Mouse (Mus musculus): ENCODE measurements around the gene Has1.

Has1 gene

DNA sequence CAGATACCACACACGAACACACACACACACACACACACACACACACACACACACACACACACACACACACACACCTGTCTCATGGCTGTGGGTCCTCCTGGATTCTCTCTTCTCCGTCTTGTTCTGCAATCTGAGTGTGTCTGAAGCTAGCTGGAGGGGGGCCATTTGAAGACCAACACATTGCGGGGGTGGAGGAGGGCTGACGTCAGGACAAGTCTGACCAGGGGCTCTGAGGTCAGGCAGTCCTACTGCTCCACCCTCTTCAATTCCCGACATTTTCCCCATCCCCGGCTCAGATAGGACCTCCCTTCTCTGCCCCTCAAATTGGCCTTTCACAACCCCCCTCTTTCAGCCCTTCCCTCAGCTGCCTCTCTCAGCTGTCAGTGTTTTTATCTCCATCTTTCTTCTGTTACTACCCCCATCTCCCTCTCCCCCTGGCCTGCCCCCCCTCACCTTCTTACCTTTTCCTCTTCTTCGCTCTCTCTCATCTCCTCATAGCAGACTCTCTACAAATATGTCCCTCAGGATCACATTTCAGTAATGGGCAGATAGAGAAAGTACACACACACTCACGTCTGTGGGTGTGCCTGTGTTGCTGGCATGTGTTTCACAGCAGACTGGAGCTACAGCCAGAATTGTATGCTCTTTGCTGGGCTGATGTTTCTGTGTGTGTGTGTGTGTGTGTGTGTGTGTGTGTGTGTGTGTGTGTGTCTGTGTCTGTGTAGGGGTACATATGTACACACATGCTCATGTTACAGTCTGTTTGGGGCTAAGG is at the start of gene Has1:
Gene Has1, minus strand, starts transcription at position 142 of the 775 bp plus-strand sequence.
- DNase-seq (ENCODE audit: low spot score in 2 of 2), result no peak

DNA sequence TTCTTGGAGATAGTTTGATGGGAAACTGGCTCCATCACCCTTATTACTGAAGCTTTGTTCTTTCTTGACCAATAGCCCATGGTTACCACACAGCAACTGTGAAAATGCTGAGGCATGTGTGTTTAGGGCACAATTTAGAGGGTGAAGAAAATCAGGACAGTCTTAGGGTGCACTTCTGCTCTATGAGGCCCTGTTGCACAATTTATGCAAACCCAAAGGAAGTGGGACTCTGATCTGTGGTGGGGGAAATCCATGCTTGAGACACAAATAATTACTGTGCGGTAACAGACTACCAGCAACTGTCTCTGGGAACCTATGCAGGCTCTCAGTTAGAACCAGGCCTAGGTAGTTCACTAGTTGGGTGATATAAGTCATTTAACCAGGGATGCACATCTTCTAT is 45.8 kb upstream of the Has1 start:
- no peak for DNase-seq (ENCODE audit: low spot score in 2 of 2)

- no peak for DNase-seq (ENCODE audit: low spot score in 2 of 2)
These were observed 44.3 kb upstream of the Has1 start for GRCm38 (mm10) chr17:17899268-17899667.

- DNase-seq (ENCODE audit: low spot score in 2 of 2), result peak; percentile 7 to 56
These were observed 41.0 kb upstream of the Has1 start for GRCm38 (mm10) chr17:17896039-17896438.

GRCm38 (mm10) chr17:17889732-17890425 is 34.9 kb upstream of the Has1 start:
- DNase-seq (ENCODE audit: low spot score in 2 of 2), result no peak

GRCm38 (mm10) chr17:17887774-17888248 is 32.8 kb upstream of the Has1 start, which contains the start of the genes Fpr2 and Fpr3:
Gene Fpr2, plus strand, starts transcription at chr17:17887824.
Gene Fpr3, plus strand, starts transcription at chr17:17887852.
- no peak for DNase-seq (ENCODE audit: low spot score in 2 of 2)

- DNase-seq (ENCODE audit: low spot score in 2 of 2), result no peak
These were observed 28.8 kb upstream of the Has1 start, which contains the start of gene Fpr1 for GRCm38 (mm10) chr17:17883840-17884239. Gene Fpr1, minus strand, starts transcription at chr17:17883940.

- no peak for DNase-seq (ENCODE audit: low spot score in 2 of 2)
These were observed 27.7 kb upstream of the Has1 start for GRCm38 (mm10) chr17:17882672-17883071.

GRCm38 (mm10) chr17:17879347-17879746 is 24.3 kb upstream of the Has1 start:
- DNase-seq (ENCODE audit: low spot score in 2 of 2), result no peak

- DNase-seq (ENCODE audit: low spot score in 2 of 2), result no peak
These were observed 16.7 kb upstream of the Has1 start for GRCm38 (mm10) chr17:17871697-17872096.

DNA sequence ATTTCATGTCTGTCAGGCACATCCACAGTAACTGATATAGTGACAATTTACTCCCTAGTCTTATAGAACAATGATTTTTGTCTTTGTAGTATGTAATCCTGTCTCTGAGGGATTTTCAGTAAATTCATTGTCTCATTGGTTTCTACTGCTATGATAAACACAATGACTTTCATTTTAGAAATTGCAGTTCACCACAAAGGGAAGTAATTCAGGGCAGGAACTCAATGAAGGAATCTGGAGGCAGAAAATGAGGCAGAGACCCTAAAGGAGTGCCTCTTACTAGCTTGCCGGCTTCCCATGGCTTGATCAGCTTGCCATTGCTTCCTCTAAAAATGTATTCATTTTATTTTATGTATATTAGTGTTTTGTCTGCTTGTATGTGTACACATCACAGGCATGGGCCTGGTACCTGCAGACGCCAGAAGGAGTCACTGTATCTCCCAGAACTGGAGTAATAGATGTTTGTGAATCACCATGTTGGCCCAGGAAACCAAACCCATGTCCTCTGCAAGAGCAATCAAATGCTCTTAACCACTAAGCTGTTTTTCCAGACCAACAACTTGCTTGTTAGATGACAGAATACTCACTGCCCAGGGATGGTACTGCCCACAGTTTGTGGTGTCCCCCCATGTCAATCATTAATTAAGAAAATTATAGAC is 16.0 kb upstream of the Has1 start:
- DNase-seq (ENCODE audit: low spot score in 2 of 2), result no peak

GRCm38 (mm10) chr17:17866801-17867469 is 11.9 kb upstream of the Has1 start:
- DNase-seq (ENCODE audit: low spot score in 2 of 2), result peak in 1 of 2 experiments; percentile 15

GRCm38 (mm10) chr17:17865168-17865567 is 10.2 kb upstream of the Has1 start:
- DNase-seq (ENCODE audit: low spot score in 2 of 2), result no peak

GRCm38 (mm10) chr17:17862360-17862759 is 7.4 kb upstream of the Has1 start:
- DNase-seq (ENCODE audit: low spot score in 2 of 2), result no peak

GRCm38 (mm10) chr17:17860110-17860509 is 5.1 kb upstream of the Has1 start:
- no peak for DNase-seq (ENCODE audit: low spot score in 2 of 2)

DNA sequence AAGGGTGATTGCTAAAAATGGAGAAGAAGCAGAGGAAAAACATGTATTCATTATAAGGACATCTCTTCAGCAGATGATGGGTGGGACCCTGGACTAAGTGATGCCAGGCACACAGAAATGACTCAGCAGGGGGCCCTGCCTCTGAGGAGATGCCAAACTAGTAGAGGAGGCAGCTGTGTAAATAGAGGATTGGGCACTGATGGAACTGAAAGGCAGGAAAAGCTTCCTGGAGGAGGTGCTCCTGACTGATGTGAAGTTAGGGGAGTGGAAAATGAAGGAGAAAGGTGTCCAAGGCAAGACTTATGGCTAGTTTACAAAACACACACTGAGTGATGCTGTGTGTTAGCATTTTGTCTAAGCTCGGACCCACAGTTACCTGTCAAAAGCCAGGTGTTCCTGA is 2.4 kb upstream of the Has1 start:
- no peak for DNase-seq (ENCODE audit: low spot score in 2 of 2)

- no peak for DNase-seq (ENCODE audit: low spot score in 2 of 2)
These were observed 1.6 kb upstream of the Has1 start for GRCm38 (mm10) chr17:17856612-17857011.

DNA sequence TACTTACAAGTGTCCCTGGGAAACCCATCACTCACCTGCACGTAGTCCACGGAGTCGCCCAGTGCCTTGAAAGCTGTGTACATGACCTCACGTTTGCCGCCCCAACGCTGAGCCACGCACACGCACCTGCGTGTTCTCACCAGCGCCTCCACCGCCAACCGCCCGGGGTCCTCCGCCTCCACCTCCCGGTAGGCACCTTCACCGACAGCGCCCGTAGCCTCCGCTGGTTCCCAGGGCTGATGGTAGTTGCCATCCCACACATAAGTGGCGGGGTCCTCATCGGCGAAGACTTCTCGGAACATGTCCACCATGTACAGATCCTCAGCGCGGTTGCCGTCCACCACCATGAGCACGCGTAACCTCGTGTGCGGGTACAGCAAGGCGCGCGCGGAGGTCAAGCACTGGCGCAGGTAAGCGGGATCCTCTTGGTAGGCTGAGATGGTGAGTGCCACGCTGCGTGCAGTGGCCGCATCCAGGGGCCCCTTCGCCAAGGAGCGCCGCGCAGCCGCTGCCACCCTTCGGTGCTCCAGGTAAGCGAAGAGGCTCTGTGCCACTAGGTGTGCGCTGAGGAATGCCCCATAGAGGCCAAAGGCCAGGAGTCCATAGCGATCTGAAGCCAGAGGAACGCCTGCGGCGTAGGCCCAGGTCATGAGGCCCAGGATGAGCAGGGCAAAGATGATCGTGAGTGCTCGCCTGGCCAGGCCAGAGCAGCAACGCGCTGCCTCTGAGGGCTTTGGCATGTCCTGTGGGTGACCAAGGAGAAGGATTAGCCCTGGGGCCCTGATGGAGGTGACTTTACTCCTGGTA is 4.9 kb downstream of the Has1 start:
- DNase-seq (ENCODE audit: low spot score in 2 of 2), result peak in 1 of 2 experiments; percentile 30

- no peak for DNase-seq (ENCODE audit: low spot score in 2 of 2)
These were observed 6.0 kb downstream of the Has1 start for GRCm38 (mm10) chr17:17848988-17849387.

DNA sequence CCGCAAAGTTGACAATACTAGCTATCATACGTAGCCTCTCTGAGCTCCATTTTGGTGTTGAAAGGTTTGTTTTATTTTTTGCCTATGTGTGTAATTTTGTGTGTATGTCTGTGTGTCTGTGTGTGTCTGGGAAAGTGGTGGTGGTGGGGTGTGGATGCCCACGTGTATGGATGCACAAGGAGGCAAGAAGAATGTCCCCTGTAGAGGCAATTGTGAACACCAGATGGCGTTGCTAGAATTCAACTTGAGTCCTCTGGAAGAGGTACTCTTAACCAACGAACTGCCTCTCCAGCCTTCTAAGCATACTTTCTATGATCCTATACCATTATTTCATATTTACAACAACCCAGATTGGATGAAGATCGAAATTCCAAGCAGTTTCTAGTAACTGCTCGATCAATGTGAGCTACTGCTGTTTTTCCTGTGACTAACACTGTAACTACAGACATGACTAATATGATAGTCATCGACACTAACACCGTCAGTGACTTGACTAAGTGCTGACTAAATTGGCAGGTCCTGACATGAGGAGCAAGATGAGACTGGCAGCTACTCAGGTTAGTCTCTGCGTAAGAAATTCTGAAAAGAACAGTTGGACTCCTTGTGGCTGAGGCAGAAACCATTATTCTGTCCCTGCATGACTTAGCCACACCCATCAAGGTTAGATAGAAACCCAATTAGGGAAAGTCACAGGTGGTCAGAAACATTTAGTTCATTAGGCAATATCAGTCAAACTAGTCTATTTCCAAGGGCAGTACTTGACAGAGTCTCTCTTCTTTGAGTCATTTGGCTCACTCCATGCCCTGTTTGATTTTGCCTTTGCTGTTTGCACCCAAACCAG is 9.6 kb downstream of the Has1 start:
- peak; percentile 39 to 50 for DNase-seq (ENCODE audit: low spot score in 2 of 2)
